Mouse (Mus musculus) thymus, adult 18-20 months (tissue): ENCODE results near the gene Sgsm3.

Experiments used
- DNase-seq, 2 experiments: peaks; one replicate each; pipeline ENCODE4 v3.0.0; 2022; ENCODE audit warnings: mixed read lengths in 2 of 2

The Sgsm3 gene

GRCm38 (mm10) chr15:80977620-80978334 lies at the start of gene Sgsm3:
TSS of gene Sgsm3 (plus strand) at chr15:80977765.
- DNase-seq, result peak; percentile 73 to 78

DNA sequence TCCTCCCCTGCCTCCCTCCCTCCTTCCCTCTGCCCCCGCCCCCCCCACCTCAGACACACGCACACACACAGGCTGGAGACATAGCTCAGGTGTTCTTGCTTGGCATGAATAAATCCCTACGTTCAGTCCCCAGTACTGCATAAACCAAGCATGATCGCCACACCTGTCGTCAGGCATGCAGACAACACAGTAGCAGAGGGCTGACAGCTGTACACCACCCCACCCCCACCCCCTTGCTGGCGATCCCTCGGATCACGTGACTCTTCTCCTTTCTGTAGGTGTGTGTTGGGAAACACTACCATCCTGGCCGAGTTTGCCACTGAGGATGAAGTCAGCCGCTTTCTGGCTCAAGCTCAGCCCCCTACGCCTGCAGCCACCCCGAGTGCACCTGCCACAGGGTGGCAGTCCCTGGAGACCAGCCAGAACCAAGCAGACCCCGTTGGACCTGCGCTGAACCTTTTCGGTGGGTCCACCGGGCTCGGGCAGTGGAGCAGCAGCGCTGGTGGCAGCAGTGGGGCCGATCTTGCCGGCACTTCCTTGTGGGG lies 48.7 kb upstream of the Sgsm3 start:
- DNase-seq, result peak; percentile 25 to 39

GRCm38 (mm10) chr15:80930048-80930571 lies 47.5 kb upstream of the Sgsm3 start:
- DNase-seq, result peak; percentile 52 to 75

DNA sequence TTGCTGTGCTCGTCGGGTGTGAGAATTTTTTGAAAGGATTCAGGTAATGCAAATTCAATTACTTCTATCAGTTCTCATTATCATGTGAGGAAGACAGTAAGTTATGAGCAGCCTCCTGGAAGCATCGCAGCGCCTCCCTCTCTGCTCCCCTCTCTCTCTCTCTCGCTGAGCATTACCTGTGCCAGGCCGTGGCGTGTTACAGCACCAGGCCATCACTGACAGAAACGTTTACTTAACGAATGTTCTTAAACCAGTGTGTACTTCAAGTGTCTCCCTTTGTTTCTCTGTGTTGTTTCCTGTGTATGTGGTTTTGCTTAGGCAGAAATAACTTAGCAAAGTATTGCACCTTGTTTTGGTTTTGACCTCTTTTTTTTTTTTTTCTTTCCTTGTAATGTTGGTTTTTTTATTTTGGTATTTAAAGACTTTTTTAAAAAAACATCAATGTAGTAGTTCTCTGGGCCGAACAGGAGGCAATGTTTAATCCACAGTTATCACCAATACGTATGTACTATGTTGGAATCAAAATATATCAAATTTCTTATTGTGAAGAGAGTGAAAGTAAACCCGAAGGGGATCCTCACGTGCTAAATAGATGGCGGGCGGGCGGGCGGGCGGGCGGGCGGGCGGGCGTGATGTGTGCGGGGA lies 46.8 kb upstream of the Sgsm3 start:
- peak; percentile 27 to 63 for DNase-seq

GRCm38 (mm10) chr15:80931345-80931960 lies 46.1 kb upstream of the Sgsm3 start:
- peak in 1 of 2 experiments; percentile 43 for DNase-seq

- DNase-seq, result no peak
Measured at GRCm38 (mm10) chr15:80934841-80935240, 42.7 kb upstream of the Sgsm3 start.

DNA sequence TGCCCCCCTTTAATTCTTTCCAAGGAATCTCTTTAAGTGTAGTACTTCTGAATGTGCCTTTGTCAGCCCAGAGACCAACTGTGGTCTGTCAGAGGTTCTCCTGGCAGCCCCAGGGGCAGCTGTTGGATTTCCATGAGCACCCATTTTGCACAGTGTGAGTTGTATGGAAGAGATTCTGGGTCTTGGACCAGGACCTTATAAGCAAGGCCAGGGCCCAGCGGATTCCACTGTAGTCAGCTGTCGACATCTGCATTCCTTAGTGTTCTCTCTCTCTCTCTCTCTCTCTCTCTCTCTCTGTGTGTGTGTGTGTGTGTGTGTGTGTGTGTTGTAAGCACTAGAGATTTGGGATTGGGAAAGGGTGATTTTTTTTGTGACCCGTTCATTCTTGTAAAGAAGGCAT lies 40.9 kb upstream of the Sgsm3 start:
- no peak for DNase-seq

GRCm38 (mm10) chr15:80938615-80939014 lies 39.0 kb upstream of the Sgsm3 start:
- no peak for DNase-seq

GRCm38 (mm10) chr15:80939401-80939800 lies 38.2 kb upstream of the Sgsm3 start:
- no peak for DNase-seq

- no peak for DNase-seq
Measured at GRCm38 (mm10) chr15:80941468-80942040, 36.0 kb upstream of the Sgsm3 start.

DNA sequence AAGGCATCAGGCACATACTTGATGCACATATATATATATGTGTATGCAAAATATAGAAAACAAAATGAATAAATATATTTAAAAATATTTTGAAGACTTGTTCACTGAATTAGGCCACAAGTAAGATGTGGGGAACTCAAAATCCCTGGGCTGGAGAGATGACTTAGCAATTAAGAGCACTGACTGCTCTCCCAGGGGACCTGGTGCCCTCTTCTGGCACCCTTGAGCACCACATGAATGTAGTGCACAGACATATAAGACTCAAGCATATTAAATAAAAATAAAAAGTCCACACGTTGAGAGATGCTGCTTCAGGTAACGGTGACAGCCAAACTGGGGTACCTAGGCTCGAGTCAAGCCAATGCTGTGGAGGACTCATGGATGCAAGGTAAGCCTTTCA lies 31.7 kb upstream of the Sgsm3 start:
- DNase-seq, result peak; percentile 30 to 44

DNA sequence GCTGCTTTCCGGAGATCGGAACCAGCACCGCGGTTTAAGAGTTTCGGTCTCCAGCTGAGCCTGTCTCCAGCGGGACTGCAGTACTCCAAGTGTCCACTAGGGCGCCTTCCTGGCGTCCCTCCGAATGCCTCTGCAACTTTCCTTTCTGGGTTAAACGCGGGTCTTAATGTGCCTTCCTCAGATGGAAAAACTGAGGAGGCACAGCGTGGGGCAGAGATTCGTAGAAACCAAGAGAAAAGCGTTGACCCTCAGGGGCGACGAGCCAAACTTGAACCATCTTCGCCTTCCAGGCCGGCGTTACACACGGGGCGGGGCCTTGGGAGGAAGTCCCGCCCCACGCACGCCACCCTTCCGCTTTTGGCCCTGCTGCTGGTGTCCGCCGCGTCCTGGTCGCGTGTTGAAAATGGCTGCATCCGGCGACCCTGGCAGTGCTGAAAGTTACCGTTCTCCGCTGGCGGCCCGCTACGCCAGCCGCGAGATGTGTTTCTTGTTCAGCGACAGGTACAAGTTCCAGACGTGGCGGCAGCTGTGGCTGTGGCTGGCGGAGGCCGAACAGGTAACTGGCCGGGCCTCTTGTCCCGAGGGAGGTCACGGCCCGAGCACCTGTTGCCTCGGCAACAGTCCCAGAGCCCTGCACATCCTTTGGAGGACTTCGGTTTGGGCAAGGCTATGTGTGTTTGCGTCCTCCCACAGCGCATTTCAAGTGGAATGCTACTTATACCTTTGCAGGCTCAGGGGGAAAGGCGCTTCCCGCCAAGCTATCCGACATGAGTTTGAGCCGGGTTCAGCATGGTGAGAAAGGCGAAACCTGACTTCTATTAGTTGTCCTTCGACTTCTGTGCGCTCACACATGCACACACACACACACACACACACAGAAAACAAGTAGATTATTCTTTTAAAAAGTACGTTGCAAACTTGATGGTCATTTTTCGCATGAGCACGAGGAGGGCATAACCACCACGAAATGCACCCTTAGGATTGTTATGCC lies 29.1 kb upstream of the Sgsm3 start, which contains the start of gene Adsl:
TSS of gene Adsl (plus strand) at position 346 of the 991 bp plus-strand sequence.
- DNase-seq, result peak; percentile 68 to 74

DNA sequence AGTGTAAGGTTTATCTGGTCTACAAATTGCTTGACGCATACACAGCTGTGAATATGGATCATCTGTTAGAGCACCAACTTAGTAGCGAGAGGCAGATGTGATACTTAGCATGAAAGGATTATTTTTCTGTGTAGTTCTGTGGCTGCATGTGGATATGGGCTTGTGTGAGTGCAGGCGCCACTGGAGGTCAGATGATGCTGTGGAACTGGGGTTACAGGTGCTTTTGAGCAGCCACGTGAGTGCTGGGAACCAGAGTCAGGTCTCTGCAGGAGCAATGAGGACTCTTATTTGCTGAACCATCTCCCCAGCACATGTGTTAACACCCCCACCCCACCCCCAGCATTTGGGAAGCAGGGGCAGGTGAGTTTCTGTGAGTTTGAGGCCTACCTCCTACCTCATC lies 28.1 kb upstream of the Sgsm3 start:
- DNase-seq, result no peak

DNA sequence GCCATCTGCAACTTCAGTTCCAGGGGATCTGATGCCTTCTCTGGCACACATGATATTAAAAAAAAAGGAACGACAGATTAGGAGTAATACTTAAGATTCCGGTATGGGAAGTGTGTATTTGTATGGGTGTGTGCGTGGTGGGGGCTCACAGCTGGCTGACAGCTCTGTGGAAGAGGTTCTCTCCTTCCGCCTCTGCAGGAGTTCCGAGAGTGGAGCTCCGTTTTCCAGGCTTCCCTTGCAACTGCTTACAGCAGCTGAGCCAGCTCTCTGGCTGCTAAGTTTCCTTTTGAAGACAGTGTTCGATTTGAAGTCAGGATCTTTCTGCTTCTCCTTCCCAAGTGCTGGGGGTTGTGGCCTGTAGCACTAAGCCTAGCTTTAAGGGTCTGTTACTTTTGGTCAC lies 27.5 kb upstream of the Sgsm3 start:
- DNase-seq, result no peak

GRCm38 (mm10) chr15:80953971-80954370 lies 23.6 kb upstream of the Sgsm3 start:
- no peak for DNase-seq

DNA sequence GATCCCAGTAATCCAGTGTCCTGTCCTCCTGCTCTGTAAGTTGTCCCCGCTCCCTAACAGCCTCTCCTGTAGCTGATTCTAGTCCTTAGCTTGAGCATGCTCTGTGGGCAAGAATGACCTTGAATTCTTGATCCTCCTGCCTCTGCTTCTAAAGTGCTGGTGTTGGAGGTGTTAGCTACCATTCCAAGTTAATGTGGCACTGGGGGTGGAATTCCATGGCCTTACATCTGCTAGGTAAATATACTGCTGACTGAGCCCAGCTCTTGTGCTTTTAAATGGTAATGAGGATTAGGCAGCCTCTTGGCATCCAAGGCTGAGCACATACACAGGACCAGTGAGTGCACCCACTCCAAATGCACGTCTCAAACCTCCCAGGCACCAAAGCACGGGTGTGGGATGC lies 22.7 kb upstream of the Sgsm3 start:
- no peak for DNase-seq

DNA sequence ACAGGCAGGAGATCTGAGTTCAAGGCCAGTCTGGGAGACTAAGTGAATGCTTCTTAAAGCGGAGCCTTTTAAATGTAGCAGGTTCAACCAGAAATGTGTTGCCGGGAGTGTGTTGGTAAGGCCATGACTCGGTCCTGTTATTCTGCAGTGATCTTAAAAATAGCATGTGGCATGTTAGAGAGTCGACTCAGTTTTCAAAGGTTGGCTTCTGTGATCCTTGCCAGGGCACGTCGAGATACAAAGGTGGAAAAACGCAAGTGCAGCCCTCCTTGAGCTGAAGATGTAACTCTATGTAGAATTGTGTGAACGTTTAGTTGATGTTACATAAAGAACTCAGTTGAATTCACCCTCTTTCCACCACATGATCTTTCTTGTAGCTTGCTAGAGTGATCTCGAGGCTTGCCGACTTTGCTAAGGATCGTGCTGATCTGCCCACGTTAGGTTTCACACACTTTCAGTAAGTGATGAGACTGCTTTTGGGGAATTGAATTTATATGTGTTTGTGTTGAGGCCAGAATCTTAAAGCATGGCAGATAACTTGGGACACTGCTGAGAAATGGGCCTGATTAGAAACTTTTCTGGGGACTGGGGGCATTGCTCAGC lies 21.6 kb upstream of the Sgsm3 start:
- no peak for DNase-seq

DNA sequence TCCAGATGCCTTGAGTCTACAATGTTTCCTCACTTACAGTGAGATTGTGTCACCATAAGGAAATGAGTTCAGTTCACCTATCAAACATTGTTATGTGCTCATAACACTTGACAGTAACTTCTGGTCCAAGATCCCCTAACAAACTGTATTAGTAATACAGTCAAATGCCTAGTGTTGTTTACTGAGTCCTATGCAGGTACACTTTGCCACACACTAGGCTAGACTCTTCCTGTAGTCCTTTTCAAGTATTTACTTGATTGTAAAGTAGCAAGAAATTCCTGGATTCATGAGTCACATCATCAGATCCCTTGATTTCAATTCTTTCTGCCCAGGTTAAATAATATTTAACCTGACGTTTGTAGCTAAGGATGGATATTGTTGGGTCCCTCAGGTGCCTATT lies 8.2 kb upstream of the Sgsm3 start:
- no peak for DNase-seq

GRCm38 (mm10) chr15:80974311-80974710 lies 3.3 kb upstream of the Sgsm3 start:
- no peak for DNase-seq

DNA sequence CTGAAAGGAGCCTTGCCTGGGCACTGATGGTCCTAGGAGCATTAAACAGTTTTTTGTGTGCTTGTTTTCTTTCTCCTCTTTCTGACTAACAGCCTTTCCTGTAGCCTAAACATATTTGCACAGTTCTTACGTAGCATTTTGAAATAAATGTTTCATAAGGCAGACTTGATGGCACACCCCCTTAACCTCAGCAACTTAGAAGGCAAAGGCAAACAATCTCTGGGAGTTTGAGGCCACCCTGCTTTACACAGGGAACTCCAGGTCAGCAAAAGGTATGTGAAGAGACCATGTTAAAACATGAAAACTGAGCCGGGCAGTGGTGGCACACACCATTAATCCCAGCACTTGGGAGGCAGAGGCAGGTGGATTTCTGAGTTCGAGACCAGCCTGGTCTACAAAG lies 1.9 kb upstream of the Sgsm3 start:
- DNase-seq, result no peak

DNA sequence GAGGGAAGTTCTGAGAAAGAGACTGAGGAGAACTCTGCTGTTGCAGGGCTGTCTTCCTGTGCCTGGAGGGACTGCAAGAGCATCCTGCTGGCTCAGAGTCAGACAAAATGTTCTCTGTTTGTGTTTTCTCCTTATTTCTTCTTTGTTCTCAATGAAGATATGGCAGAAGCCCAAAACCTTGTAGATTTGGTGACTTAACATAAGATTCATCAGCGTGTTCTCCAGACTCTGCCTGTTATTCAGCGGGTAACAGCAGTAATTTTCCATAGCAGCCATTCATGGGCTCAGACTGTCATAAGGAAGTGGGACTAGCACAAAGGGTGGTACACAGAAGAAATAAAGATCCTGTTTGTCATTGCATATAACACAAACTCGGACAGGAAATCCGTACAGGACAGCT lies 2.0 kb downstream of the Sgsm3 start:
- no peak for DNase-seq
